Mouse (Mus musculus): ENCODE measurements around the gene Arhgef15. TPM values are rescaled to one million over a fixed set of nuclear protein-coding genes. Genes with fewer than 3 reads are reported as not detected.

Gene Arhgef15
- total RNA-seq, 1 experiment: 2.5 TPM

GRCm38 (mm10) chr11:68970232-68970631 lies 13.0 kb upstream of the Arhgef15 start:
- no peak overlapping the region for H3K27ac ChIP-seq (ENCODE audit: insufficient read depth, low read depth, low read length, poor library complexity, severe bottlenecking)

GRCm38 (mm10) chr11:68968752-68969151 lies 11.5 kb upstream of the Arhgef15 start:
- TF ChIP-seq CHD2 (IDR thresholded peaks at IDR 0.05; ENCODE audit: low read depth, low read length) (no peak), HCFC1 (IDR thresholded peaks at IDR 0.05; ENCODE audit: borderline replicate concordance, insufficient read depth, low read length) (no peak), ZC3H11A (IDR thresholded peaks at IDR 0.05; ENCODE audit: borderline replicate concordance, low read depth, low read length) (no peak), ZNF384 (IDR thresholded peaks at IDR 0.05; ENCODE audit: low read depth, low read length) (no peak), MAFK (IDR thresholded peaks at IDR 0.05; ENCODE audit: insufficient read depth, low read depth, low read length) (no peak)
- in situ Hi-C loops (cut with MboI; ENCODE audit: low sequenced_read_pairs in 2 of 2, unreplicated experiment in 2 of 2): no loop called here

More at GRCm38 (mm10) chr11:68970232-68970631, 13.0 kb upstream of the Arhgef15 start:
- H3K4me1 ChIP-seq (ENCODE audit: control insufficient read depth in 2 of 2, insufficient read depth in 2 of 2, low read length in 2 of 2, poor library complexity in 1 of 2): peaks cover 0 to 14% of the 10 kb centered on the region in 2 experiments; a peak in 3 of 4 replicates
- 0 out of 2 replicates have a peak, but pooled peaks cover 6% of the 10 kb centered on the region for H3K36me3 ChIP-seq (ENCODE audit: control insufficient read depth, insufficient read depth, low read length, poor library complexity, severe bottlenecking)
- H3K4me3 ChIP-seq (ENCODE audit: insufficient read depth in 1 of 2, low read depth in 1 of 2, low read length in 2 of 2, poor library complexity in 1 of 2, severe bottlenecking in 1 of 2): no peak overlapping the region
- H3K9me3 ChIP-seq (ENCODE audit: control insufficient read depth, insufficient read depth, low read depth, low read length): no peaks in the 10 kb centered on the region
- in situ Hi-C loops (cut with MboI; ENCODE audit: low sequenced_read_pairs in 2 of 2, unreplicated experiment in 2 of 2): no loop called here
- TF ChIP-seq HCFC1 (IDR thresholded peaks at IDR 0.05; ENCODE audit: borderline replicate concordance, insufficient read depth, low read length) (no peak), ZC3H11A (IDR thresholded peaks at IDR 0.05; ENCODE audit: borderline replicate concordance, low read depth, low read length) (no peak), ZNF384 (IDR thresholded peaks at IDR 0.05; ENCODE audit: low read depth, low read length) (no peak), CHD2 (IDR thresholded peaks at IDR 0.05; ENCODE audit: low read depth, low read length) (no peak), MAFK (IDR thresholded peaks at IDR 0.05; ENCODE audit: insufficient read depth, low read depth, low read length) (no peak)
- DNase-seq (ENCODE audit: low read depth, low spot score): no peak
- no peak overlapping the region for H3K9ac ChIP-seq (ENCODE audit: insufficient read depth, low read depth, low read length, poor library complexity, severe bottlenecking)

GRCm38 (mm10) chr11:68967337-68968282 lies 10.3 kb upstream of the Arhgef15 start, which contains the start of gene Slc25a35:
TSS of gene Slc25a35 (plus strand) at chr11:68968131.
- peak; percentile 55; the same call in 1 of the 2 replicates for TF ChIP-seq ZNF384 (IDR thresholded peaks at IDR 0.05; ENCODE audit: low read depth, low read length)
- no peak for TF ChIP-seq MAFK (IDR thresholded peaks at IDR 0.05; ENCODE audit: insufficient read depth, low read depth, low read length)
- TF ChIP-seq HCFC1 (IDR thresholded peaks at IDR 0.05; ENCODE audit: borderline replicate concordance, insufficient read depth, low read length): no peak
- no peak for TF ChIP-seq ZC3H11A (IDR thresholded peaks at IDR 0.05; ENCODE audit: borderline replicate concordance, low read depth, low read length)
- TF ChIP-seq CHD2 (IDR thresholded peaks at IDR 0.05; ENCODE audit: low read depth, low read length): no peak
- Histone ChIP-seq H3K36me3 (ENCODE audit: control insufficient read depth, insufficient read depth, low read length, poor library complexity, severe bottlenecking) (0 out of 2 replicates have a peak, but pooled peaks cover 6% of the 10 kb centered on the region), H3K4me3 (ENCODE audit: insufficient read depth in 1 of 2, low read depth in 1 of 2, low read length in 2 of 2, poor library complexity in 1 of 2, severe bottlenecking in 1 of 2) (peak within 1 kb of the TSS; percentile 69 to 73), H3K9me3 (ENCODE audit: control insufficient read depth, insufficient read depth, low read depth, low read length) (no peaks in the 10 kb centered on the region), H3K4me1 (ENCODE audit: control insufficient read depth in 2 of 2, insufficient read depth in 2 of 2, low read length in 2 of 2, poor library complexity in 1 of 2) (peaks cover 4 to 15% of the 10 kb centered on the region in 2 experiments; a peak in 3 of 4 replicates), H3K27ac (ENCODE audit: insufficient read depth, low read depth, low read length, poor library complexity, severe bottlenecking) (no peak within 1 kb of the TSS), H3K9ac (ENCODE audit: insufficient read depth, low read depth, low read length, poor library complexity, severe bottlenecking) (peak within 1 kb of the TSS; percentile 48; the same call in 1 of the 2 replicates)
- peak; percentile 83 for DNase-seq (ENCODE audit: low read depth, low spot score)
- in situ Hi-C loops (cut with MboI; ENCODE audit: low sequenced_read_pairs in 2 of 2, unreplicated experiment in 2 of 2): no loop called here

More at GRCm38 (mm10) chr11:68968752-68969151, 11.5 kb upstream of the Arhgef15 start:
- Histone ChIP-seq H3K4me3 (ENCODE audit: insufficient read depth in 1 of 2, low read depth in 1 of 2, low read length in 2 of 2, poor library complexity in 1 of 2, severe bottlenecking in 1 of 2) (no peak overlapping the region), H3K9me3 (ENCODE audit: control insufficient read depth, insufficient read depth, low read depth, low read length) (no peaks in the 10 kb centered on the region), H3K9ac (ENCODE audit: insufficient read depth, low read depth, low read length, poor library complexity, severe bottlenecking) (no peak overlapping the region), H3K36me3 (ENCODE audit: control insufficient read depth, insufficient read depth, low read length, poor library complexity, severe bottlenecking) (0 out of 2 replicates have a peak, but pooled peaks cover 6% of the 10 kb centered on the region), H3K27ac (ENCODE audit: insufficient read depth, low read depth, low read length, poor library complexity, severe bottlenecking) (no peak overlapping the region), H3K4me1 (ENCODE audit: control insufficient read depth in 2 of 2, insufficient read depth in 2 of 2, low read length in 2 of 2, poor library complexity in 1 of 2) (peaks cover 0 to 14% of the 10 kb centered on the region in 2 experiments; a peak in 3 of 4 replicates)
- no peak for DNase-seq (ENCODE audit: low read depth, low spot score)

DNA sequence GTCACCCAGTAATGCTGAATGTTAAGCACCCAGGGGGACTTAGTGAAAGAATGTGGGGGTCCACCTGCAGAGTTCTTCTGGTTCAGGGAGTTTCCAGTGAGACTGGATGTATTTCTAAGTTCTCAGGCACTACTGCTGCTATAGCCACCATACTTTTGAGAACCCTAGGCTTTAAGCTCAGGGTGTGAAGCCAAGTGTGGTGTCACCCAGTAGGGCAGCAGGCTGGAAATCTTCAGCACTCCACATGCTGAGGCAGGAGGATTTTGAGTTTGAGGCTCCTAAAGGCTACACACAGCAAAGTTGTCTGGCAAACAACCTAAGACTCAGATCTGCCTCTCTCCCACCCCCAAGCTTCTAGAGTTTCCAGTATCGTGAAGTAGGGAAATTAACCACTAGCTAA lies 9.3 kb upstream of the Arhgef15 start:
- Histone ChIP-seq H3K4me3 (ENCODE audit: insufficient read depth in 1 of 2, low read depth in 1 of 2, low read length in 2 of 2, poor library complexity in 1 of 2, severe bottlenecking in 1 of 2) (no peak overlapping the region), H3K9me3 (ENCODE audit: control insufficient read depth, insufficient read depth, low read depth, low read length) (no peaks in the 10 kb centered on the region), H3K27ac (ENCODE audit: insufficient read depth, low read depth, low read length, poor library complexity, severe bottlenecking) (no peak overlapping the region), H3K36me3 (ENCODE audit: control insufficient read depth, insufficient read depth, low read length, poor library complexity, severe bottlenecking) (0 out of 2 replicates have a peak, but pooled peaks cover 5% of the 10 kb centered on the region), H3K4me1 (ENCODE audit: control insufficient read depth in 2 of 2, insufficient read depth in 2 of 2, low read length in 2 of 2, poor library complexity in 1 of 2) (peaks cover 4 to 12% of the 10 kb centered on the region in 2 experiments; a peak in 1 of 4 replicates), H3K9ac (ENCODE audit: insufficient read depth, low read depth, low read length, poor library complexity, severe bottlenecking) (no peak overlapping the region)
- TF ChIP-seq ZNF384 (IDR thresholded peaks at IDR 0.05; ENCODE audit: low read depth, low read length): no peak
- TF ChIP-seq MAFK (IDR thresholded peaks at IDR 0.05; ENCODE audit: insufficient read depth, low read depth, low read length): no peak
- no peak for TF ChIP-seq ZC3H11A (IDR thresholded peaks at IDR 0.05; ENCODE audit: borderline replicate concordance, low read depth, low read length)
- TF ChIP-seq HCFC1 (IDR thresholded peaks at IDR 0.05; ENCODE audit: borderline replicate concordance, insufficient read depth, low read length): no peak
- TF ChIP-seq CHD2 (IDR thresholded peaks at IDR 0.05; ENCODE audit: low read depth, low read length): no peak
- in situ Hi-C loops (cut with MboI; ENCODE audit: low sequenced_read_pairs in 2 of 2, unreplicated experiment in 2 of 2): no loop called here
- no peak for DNase-seq (ENCODE audit: low read depth, low spot score)
